Mouse (Mus musculus): ENCODE data around the gene Ginm1.
A peak's percentile ranks its signal among the peaks of the same experiment; 100 is the strongest.

Ginm1 gene

DNA sequence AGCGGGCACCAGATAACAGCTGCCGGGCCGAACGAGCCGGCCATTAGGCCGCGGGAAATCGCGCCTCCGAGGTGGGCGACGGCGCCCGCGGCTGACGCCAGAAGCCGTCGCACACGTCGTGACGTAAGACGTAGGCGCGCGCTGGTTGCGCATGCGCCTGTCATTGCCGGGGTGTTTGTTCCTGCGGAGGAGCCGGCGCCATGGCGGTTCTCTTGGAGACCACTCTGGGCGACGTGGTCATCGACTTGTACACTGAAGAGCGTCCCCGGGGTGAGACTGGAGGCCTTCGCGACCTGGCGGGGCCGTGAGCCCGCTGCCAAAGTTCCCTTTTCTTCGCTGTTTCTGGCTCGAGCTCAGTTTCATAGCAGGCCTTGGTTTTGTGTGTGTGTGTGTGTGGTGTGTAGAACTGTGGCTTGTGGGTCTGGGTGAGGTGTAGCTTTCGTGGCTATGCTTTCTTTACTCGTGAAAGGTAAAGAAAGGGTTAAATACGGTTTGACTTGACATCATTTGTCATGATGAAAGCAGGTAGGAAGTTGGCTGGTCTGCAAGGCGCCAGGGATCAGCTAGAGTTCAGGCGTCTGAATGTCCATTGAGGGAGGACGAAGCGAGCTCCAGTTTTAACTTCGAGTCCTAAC lies at the start of gene Ginm1, which contains the start of gene Ppil4:
Gene Ginm1, minus strand, starts transcription at position 74 of the 635 bp plus-strand sequence.
Gene Ppil4, plus strand, starts transcription at position 141 of the 635 bp plus-strand sequence.
- DNase-seq (ENCODE audit: low spot score in 2 of 2), result peak; percentile 87 to 88

DNA sequence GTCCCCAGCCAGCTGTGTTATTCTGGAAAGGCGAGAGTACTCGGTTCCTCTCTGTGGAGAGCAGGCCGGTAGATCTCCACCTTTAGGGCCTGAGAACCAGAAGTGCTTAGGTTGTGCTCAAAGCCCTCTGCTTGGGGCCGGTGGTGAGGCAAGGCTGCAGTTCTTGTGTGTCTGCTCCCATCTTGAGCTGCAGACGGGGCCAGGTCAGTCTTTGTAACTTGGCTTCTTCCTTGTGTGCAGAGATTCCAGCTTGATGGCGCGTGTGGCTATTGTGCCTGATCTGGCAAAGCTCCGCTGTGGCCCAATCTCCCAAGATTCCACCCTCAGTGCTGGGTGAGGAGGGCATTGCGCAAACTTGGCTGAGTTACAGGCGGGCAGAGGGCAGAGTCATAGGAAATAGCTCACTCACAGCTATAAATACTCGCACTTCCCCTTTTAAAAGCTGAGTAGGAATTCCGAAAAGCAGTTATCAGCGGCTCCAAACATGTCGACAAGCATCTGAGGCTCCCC lies 49.0 kb upstream of the Ginm1 start:
- DNase-seq (ENCODE audit: low spot score in 2 of 2), result peak; percentile 79 to 89

DNA sequence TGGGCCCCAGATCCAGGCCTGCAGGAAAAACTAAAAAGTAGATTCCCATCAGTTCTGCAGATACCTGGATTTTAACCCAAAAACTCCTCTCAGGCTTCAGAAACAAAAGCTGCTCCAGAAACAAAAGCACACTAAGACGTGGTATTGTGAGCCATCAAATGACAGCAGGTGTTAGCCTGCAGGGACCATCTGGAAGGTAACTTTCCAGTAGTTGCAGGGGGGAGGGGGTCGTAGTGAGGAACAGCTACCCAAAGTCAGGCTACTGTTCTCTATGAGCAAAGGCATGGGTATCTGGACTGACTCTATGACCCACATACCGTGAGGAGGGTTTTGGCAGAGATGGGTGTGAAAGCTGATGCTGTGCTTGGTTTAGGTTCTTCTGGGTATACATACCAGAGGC lies 48.2 kb upstream of the Ginm1 start:
- DNase-seq (ENCODE audit: low spot score in 2 of 2), result no peak

DNA sequence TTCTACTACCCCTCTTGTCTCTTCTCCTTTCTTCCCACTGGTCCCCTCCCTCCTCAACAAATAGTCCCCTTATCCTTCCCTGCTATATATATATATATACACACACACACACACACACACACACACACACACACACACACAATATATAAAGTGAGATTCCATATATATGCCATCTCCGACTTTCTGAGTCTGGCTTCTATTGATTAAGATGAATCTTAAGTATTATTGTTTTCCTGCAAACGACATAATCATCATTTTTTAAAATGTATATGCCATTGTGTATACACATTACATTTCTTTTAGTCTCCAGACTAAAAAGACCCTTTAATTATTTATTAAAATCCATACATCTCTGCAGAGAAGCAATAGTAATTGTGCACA lies 47.7 kb upstream of the Ginm1 start:
- DNase-seq (ENCODE audit: low spot score in 2 of 2), result no peak

DNA sequence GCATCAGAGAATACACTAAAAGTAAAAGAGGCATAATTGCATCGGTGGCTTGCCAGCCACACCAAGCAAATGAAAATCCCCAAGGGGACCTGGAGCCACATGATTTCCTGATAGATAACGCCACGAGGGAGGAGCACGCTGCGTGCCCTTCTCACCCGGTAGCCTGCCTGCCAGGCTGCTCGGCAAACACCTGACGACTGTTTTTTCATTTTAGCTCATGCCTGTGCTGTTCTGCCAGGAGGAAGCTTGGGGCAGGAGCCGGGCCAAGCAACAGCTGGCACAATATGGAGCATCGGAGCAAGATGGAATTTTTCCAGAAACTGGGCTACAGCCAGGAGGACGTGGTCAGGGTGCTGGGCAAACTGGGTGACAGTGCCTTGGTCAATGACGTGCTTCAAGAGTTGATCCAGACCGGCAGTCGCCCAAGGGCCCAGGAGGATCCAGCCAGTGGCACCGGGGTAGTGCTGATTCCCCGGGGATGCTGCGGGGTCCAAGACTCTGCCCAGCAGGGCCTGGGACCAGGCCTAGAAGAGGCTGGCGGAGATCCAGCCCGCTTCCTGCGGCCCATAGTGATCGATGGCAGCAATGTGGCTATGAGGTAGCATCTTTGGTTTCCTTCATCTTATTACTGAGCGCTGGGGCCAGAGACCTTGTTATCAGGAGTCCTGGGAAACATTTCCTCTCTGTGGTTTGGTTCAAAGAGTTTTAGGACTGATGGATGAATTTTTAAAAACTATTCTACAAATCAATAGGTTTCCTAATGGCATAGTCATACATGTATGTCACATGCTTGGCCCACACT lies 47.1 kb upstream of the Ginm1 start:
- DNase-seq (ENCODE audit: low spot score in 2 of 2), result peak; percentile 27 to 40

DNA sequence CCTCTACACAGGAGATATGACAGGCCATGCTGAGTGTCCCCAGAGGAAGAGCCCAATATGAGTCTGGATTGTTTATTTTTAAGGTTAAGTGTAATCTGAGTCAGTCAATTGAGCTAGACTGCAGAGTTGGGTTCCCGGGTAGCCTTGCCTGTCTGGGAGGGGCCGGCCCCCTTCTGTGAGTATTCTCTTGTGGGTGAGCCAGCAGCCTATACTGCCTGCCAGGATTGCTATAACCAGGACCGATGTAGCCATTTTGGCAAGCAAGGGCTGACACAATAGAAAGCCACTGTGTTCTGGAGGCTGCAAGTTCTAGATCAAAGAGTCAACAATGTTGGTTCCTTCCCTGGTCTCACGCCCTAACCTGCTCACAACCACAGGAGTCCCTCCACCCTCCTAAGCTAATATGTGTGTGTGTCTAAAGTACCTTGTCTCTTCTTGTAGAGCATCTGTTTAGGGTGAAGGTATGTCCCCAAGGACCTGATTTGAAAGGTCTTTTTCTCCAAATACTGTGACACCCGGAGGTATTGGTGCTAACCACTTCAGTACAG lies 46.3 kb upstream of the Ginm1 start:
- DNase-seq (ENCODE audit: low spot score in 2 of 2), result no peak

DNA sequence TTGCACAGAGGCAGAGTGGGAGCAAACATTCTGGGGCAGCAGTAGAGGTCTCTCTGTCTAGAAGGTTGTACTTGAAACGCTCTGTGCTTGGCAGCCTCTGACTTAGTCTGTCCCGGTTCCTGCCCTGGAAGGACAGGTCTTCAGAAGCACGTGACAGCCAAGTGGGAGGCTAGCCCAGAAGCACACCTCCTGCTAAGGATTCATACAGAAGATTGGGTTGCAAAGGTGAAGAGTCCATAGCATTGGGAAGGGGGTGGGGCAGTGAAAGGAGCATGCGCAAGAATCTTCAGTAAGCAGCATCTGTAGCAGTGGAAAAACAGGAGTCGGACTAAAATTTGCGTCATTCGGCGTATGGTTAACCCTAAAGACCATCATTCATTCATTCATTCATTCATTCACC lies 45.4 kb upstream of the Ginm1 start:
- DNase-seq (ENCODE audit: low spot score in 2 of 2), result no peak

DNA sequence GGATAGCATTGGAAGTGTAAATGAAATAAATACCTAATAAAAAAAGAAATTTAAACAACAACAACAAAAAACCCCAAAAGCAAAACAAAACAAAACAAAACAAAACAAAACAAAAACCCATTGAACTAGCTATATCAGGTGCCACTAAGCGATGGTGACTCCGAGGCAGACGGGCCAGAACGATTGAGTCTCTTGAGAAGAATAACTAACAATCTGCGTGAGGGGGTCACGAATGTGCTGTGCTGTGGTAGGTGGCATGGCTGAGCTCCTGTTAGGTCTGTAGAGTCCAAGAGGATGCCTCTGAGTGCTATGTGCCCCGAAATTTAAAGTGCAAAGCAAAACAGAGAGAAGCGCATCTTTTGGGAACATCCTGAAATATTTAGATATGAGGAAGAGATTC lies 44.8 kb upstream of the Ginm1 start:
- DNase-seq (ENCODE audit: low spot score in 2 of 2), result no peak

DNA sequence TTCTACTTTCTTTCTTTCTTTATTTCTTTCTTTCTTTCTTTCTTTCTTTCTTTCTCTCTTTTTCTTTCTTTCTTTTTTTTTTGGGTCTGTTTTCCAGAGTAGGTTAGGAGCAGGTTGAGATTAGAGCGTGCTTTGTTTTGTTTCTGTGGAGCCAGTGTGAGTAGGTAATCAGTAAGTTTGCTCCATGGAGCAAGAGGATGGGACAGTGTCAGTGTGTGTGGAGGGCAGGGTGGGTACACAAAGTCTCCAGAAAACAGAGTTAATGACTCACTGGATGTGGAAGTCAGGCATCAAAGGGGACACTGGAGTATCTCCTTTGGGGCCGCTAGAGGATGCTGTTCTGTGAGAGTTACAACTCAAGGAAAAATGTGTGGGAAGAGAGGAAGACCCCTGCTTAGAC lies 44.3 kb upstream of the Ginm1 start:
- DNase-seq (ENCODE audit: low spot score in 2 of 2), result no peak

DNA sequence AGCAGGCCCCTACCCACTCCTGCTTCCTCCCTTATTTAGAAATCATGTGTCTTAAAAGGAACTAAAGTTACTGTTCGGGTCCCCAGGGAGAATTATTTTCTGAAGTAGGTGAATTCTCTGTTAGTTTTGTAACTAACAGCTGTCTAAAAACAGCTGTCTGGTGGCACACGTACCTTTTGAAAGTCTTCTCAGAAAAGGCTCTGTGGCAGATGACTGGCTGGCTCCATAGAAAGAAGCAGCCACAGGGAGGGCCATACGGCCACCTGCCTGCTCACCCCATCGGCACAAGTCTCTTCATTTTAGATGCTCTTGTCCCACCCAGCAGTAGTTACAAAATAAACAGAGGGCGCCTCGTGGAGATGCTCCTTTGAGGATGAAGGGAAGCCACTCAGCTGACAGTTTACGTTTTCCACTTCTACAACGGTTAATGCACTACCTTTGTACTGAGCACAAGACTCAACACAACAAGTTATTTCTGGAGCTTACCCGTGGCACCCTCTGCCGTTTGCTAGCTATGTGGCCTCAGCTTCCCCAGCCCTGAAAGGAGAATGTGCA lies 42.1 kb upstream of the Ginm1 start:
- DNase-seq (ENCODE audit: low spot score in 2 of 2), result no peak

DNA sequence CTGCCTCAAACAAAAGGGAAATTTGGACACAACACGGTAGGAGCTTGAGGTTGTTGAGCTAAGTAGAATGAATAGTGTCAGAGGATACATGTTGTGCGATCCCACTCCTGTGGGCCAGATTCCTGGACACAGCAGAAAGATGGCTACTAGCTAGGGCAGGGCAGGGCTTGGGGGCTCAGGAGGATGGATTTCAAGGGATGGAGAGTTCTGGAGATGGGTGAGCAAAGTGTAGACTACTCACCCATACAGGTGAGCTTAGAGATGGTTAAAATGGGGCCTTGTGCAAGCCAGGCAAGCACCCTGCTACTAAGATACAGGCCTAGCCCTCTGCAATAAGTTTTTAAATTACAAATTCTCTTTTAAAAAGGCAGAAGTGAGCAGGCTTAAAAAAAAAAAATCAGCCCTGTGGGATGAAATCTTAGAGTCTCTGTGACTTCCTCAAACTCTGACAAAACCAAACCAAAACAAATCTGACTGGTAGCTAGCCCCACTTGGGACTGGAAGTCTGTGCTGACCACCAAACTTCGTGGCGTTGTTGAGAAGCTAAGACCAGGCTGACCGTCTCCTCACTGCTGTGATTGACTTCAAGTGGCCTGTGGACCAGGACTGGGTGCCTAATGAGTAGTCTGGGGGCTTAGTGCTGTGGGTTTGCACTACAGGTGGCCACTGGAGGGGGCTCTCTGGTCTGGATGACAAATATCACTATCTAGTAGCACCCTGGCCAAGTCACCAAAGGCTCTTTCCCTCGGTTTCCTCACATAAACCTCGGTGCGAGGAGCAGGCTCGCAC lies 40.9 kb upstream of the Ginm1 start:
- DNase-seq (ENCODE audit: low spot score in 2 of 2), result no peak

DNA sequence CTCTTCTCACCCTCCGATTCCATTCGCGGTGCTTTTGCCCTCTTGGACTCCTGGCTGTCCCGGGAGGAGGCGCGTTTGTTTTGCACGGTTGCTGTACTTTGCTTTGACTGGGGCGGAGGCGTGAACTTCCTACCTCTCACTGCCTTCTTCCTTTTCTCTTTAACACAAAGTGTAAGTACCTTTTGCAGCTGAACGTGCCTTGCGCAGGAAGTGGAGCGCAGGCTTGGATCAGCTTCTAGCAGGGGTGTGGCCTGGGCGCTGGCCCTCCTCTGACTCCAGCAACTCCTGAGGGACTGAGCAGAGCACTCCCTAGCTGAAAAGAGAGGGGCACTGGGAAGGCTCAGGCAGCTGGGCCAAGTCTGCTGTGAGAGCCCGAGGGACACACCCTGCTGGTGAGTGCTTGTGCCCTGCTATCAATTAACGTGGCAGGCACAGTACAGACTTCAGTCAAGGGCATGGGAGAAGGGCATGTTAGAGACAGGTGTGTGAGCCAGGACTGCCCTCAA lies 39.6 kb upstream of the Ginm1 start, which contains the start of gene Zc3h12d:
Gene Zc3h12d, plus strand, starts transcription at position 300 of the 506 bp plus-strand sequence.
- no peak for DNase-seq (ENCODE audit: low spot score in 2 of 2)

DNA sequence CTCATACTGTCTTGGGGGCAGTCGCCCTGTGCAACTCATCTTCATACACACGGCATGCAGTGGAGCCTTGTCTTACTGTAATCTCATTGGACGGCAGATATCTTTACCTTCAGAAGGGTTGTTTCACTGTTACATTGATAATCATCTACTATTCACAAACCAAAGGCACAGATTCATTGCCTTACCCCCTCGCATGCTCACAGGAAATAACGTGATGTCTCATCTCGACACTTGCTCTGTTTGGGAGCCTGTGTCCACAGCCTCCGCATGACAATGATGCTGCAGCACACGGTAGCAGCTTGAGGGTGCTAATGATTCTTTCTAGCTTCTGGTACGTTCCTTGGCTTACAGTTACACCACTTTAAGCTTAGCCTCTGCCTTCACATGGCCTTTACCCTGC lies 33.5 kb upstream of the Ginm1 start:
- no peak for DNase-seq (ENCODE audit: low spot score in 2 of 2)

DNA sequence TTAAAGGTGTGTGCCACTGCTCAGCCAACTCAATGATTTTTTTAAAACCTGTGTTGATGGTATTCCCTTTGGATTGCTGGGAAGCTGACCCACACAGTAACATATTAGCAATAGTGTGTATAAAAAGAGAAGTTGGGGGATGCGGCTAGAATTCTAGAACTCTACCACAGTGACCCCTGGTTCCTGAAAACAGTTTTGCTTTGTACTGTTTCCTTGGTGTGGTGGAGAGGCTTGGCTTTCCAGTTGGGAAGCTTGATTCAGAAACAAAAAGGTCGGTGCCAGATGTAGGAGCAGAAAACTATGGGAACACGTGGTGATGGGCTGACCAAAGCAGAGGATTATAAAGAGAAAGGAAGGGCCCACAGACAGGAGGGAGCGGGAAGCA lies 32.6 kb upstream of the Ginm1 start:
- DNase-seq (ENCODE audit: low spot score in 2 of 2), result no peak

DNA sequence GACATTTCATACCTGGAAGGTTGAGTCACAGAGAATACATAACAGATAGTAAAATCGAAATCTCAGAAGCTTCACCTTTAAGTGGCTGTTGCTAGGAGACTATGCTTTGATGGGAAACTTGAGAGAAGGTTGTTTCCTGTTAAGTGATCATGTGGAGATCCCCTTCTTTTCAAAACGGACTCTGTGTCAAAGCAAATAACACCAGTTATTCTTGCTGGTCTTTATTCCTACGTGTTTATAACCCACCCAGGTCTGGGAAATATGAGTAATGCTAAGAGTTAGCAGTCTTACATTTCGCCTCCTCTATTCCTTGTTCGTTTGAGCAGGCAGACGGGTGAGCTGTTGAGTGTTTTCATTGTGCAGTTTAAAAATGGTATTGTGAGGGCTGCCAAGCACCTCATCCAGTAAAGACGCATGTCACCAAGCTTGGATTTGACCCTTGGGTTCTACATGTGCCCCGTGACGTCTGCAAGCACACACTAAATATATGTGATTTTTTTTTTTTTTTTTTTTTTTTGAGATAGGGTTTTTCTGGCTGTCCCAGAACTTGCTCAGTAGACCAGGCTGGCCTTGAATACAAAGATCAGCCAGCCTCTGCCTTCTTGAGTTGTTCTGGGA lies 32.1 kb upstream of the Ginm1 start:
- no peak for DNase-seq (ENCODE audit: low spot score in 2 of 2)

DNA sequence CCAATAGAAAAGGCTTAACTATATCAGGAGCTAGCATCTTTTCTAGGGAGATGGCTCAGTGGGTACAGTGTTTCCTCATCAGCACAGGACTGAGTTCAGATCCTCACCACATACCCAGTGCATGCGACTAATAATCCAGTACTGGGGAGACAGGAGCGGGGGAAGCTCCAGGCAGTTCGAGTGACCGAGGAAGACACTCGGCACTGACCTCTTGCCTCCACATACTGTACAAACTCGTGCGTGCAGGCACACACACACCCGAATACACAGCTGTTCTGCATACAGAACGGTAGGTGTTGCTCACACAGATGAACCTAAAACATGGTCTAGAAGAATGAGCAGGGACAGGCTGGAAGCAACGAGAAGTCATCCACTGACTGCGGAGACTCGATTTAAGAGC lies 29.4 kb upstream of the Ginm1 start:
- DNase-seq (ENCODE audit: low spot score in 2 of 2), result no peak

DNA sequence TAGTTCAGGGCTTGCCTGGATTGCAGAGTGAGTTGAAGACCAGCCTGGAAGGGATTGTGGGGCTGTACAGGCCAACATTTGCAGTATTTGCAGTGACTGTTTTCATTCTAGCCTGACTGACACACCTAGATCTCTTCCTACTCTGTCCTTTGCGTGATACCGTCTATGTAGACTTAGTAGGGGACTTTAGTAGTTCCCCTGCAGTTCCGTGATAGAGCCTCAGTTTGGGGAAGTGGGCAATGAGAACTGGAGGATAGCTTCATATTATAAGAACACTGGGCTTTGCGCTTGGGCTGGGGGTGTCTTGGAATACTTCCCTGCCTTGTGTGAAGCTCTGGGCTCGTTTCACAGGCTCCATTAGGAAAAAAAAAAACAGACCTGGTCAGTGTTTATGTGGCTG lies 27.5 kb upstream of the Ginm1 start:
- DNase-seq (ENCODE audit: low spot score in 2 of 2), result no peak

DNA sequence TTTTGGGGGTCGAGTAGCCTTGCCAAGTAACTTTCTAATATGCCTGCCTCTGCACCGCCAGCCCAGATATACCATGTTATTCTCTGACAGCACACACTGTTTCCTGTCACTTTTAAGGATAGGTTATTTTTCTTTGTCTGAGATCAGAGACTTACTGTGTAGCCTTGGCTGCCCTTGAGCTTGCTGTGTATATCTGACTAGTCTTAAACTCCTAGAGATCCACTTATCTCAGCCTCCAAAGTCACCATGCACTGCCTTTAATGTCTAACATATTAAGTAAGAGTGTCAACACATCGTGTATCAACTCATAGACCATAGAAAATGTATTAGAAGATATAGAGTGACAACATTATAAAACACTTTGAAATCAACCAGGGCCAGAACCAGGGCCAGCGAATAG lies 27.0 kb upstream of the Ginm1 start:
- no peak for DNase-seq (ENCODE audit: low spot score in 2 of 2)

DNA sequence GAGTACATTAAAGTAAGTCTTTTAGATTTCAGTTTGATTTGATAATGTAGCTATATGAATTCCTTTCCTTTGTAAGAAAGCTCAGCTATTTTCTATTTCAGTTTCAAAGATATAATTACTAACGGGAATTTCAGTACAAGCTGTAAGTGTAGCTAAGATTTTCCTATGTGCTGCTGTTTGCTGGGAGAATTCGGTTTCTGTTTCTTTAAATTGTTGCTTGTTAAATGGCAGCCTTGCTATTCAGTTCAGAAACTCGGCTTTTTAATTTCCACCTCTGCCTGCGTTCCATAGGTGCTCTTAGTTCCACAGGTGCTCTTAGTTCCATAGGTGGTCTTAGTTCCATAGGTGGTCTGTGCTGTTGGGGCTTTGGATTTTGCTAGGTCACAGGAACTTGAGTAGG lies 26.5 kb upstream of the Ginm1 start:
- DNase-seq (ENCODE audit: low spot score in 2 of 2), result no peak

DNA sequence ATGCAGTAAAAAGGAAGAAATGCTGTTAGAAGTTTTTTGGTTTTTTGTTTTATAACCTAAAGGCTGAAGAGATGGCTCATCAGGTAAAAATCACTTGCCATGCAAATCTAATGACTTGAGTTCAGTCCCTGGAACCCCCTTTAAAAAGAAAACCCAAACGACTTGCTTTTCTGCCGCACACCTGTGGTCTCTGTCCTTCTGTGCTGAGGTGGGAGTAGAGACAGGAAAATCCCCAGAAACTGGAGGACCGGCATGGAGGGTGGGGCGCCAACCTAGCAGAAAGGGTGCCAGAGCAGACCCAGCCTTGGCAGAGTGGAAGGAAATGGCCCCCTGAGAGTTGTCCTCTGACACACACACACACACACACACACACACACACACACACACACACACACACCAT lies 26.1 kb upstream of the Ginm1 start:
- no peak for DNase-seq (ENCODE audit: low spot score in 2 of 2)

DNA sequence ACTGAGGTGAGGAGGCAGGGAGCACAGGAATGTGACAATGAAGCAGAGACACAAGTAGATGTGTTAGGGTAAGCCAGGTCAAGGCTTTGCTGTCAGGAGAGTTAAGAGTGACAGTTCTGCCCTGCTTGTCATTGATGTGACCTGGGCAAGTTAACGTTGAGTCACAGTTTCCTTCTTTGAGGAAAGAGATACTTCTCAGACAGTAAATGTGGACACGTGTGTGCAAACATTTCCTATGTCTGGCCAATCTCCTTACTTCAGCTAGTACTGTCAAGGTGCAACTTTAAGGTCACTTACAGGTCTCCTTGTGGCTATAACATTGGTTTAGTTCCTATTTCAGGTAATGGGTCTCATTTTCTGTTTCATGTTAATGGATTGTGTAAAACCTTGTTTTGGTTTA lies 23.9 kb upstream of the Ginm1 start:
- DNase-seq (ENCODE audit: low spot score in 2 of 2), result no peak
